Mouse (Mus musculus): ENCODE measurements around the gene D1Pas1. TPM values are rescaled to one million over a fixed set of nuclear protein-coding genes. Genes with fewer than 3 reads are reported as not detected.

Gene D1Pas1
- not detected in 2 replicates for total RNA-seq (2014; rRNA removed)
- 0.06 and 0.13 TPM in 2 replicates for polyA plus RNA-seq (2015; fragmentation: Nextera tagmentation; extraction: Ambion mirVana)

GRCm38 (mm10) chr1:186967201-186967812, at the start of gene D1Pas1:
D1Pas1 (plus strand) TSS chr1:186967416.
- WGBS: 87% methylated on average over 53 of the region's 53 CpGs

GRCm38 (mm10) chr1:186922489-186923370, 44.5 kb upstream of the D1Pas1 start:
- no peak for TF ChIP-seq CTCF (IDR thresholded peaks at IDR 0.05)
- DNase-seq (ENCODE audit: low spot score) (no peak), ATAC-seq (ENCODE audit: low FRiP score) (no peak)
- Histone ChIP-seq H3K9me3 (ENCODE audit: low read length) (no peaks in the 10 kb centered on the region), H3K27ac (ENCODE audit: low read depth, low read length) (no peak overlapping the region), H3K4me2 (ENCODE audit: low read depth, low read length, poor library complexity, severe bottlenecking) (no peak overlapping the region), H3K4me3 (ENCODE audit: low read depth, low read length) (no peak overlapping the region), H3K36me3 (ENCODE audit: insufficient read depth, low read length) (no peaks in the 10 kb centered on the region), H3K27me3 (ENCODE audit: insufficient read depth, low read length) (0 out of 2 replicates have a peak, but pooled peaks cover 7% of the 10 kb centered on the region), H3K4me1 (ENCODE audit: insufficient read depth, low read length) (peaks cover 2% of the 10 kb centered on the region; the same call in 1 of the 2 replicates), H3K9ac (replicated peaks; ENCODE audit: low read length, poor library complexity, severe bottlenecking) (no peak overlapping the region)
- 18% methylated on average over 17 of the region's 17 CpGs for WGBS

More at GRCm38 (mm10) chr1:186967201-186967812, at the start of gene D1Pas1:
- Histone ChIP-seq H3K36me3 (ENCODE audit: insufficient read depth, low read length) (no peaks in the 10 kb centered on the region), H3K27me3 (ENCODE audit: insufficient read depth, low read length) (no peaks in the 10 kb centered on the region), H3K4me2 (ENCODE audit: low read depth, low read length, poor library complexity, severe bottlenecking) (no peak within 1 kb of the TSS), H3K9ac (replicated peaks; ENCODE audit: low read length, poor library complexity, severe bottlenecking) (no peak within 1 kb of the TSS), H3K27ac (ENCODE audit: low read depth, low read length) (no peak within 1 kb of the TSS), H3K9me3 (ENCODE audit: low read length) (peaks cover 7% of the 10 kb centered on the region; the same call in 1 of the 2 replicates), H3K4me3 (ENCODE audit: low read depth, low read length) (no peak within 1 kb of the TSS), H3K4me1 (ENCODE audit: insufficient read depth, low read length) (no peaks in the 10 kb centered on the region)
- DNase-seq (ENCODE audit: low spot score) (no peak), ATAC-seq (ENCODE audit: low FRiP score) (no peak)
- TF ChIP-seq CTCF (IDR thresholded peaks at IDR 0.05): no peak

- H3K27ac ChIP-seq (ENCODE audit: low read depth, low read length): no peak overlapping the region
- ATAC-seq (ENCODE audit: low FRiP score) (no peak), DNase-seq (ENCODE audit: low spot score) (peak; percentile 30)
- H3K4me1 ChIP-seq (ENCODE audit: insufficient read depth, low read length): peaks cover 2% of the 10 kb centered on the region; the same call in 1 of the 2 replicates
- WGBS: 46% methylated on average over 12 of the region's 12 CpGs
- 0 out of 2 replicates have a peak, but pooled peaks cover 7% of the 10 kb centered on the region for H3K27me3 ChIP-seq (ENCODE audit: insufficient read depth, low read length)
- H3K9ac ChIP-seq (replicated peaks; ENCODE audit: low read length, poor library complexity, severe bottlenecking): no peak overlapping the region
- no peaks in the 10 kb centered on the region for H3K36me3 ChIP-seq (ENCODE audit: insufficient read depth, low read length)
- no peak for TF ChIP-seq CTCF (IDR thresholded peaks at IDR 0.05)
- no peak overlapping the region for H3K4me2 ChIP-seq (ENCODE audit: low read depth, low read length, poor library complexity, severe bottlenecking)
- H3K4me3 ChIP-seq (ENCODE audit: low read depth, low read length): no peak overlapping the region
- H3K9me3 ChIP-seq (ENCODE audit: low read length): no peaks in the 10 kb centered on the region
These were observed 43.2 kb upstream of the D1Pas1 start for GRCm38 (mm10) chr1:186924027-186924426.

- ATAC-seq (ENCODE audit: low FRiP score) (no peak), DNase-seq (ENCODE audit: low spot score) (peak; percentile 18)
- Histone ChIP-seq H3K4me2 (ENCODE audit: low read depth, low read length, poor library complexity, severe bottlenecking) (no peak overlapping the region), H3K27me3 (ENCODE audit: insufficient read depth, low read length) (0 out of 2 replicates have a peak, but pooled peaks cover 7% of the 10 kb centered on the region), H3K27ac (ENCODE audit: low read depth, low read length) (no peak overlapping the region), H3K36me3 (ENCODE audit: insufficient read depth, low read length) (no peaks in the 10 kb centered on the region), H3K4me1 (ENCODE audit: insufficient read depth, low read length) (peaks cover 2% of the 10 kb centered on the region; the same call in 1 of the 2 replicates), H3K4me3 (ENCODE audit: low read depth, low read length) (no peak overlapping the region), H3K9me3 (ENCODE audit: low read length) (no peaks in the 10 kb centered on the region), H3K9ac (replicated peaks; ENCODE audit: low read length, poor library complexity, severe bottlenecking) (no peak overlapping the region)
- no peak for TF ChIP-seq CTCF (IDR thresholded peaks at IDR 0.05)
- 47% methylated on average over 9 of the region's 9 CpGs for WGBS
These were observed 41.8 kb upstream of the D1Pas1 start for GRCm38 (mm10) chr1:186925411-186925810.

- no peak for TF ChIP-seq CTCF (IDR thresholded peaks at IDR 0.05)
- ATAC-seq (ENCODE audit: low FRiP score): no peak
- Histone ChIP-seq H3K4me3 (ENCODE audit: low read depth, low read length) (no peak overlapping the region), H3K4me2 (ENCODE audit: low read depth, low read length, poor library complexity, severe bottlenecking) (no peak overlapping the region), H3K36me3 (ENCODE audit: insufficient read depth, low read length) (no peaks in the 10 kb centered on the region), H3K27ac (ENCODE audit: low read depth, low read length) (no peak overlapping the region), H3K4me1 (ENCODE audit: insufficient read depth, low read length) (peaks cover 2% of the 10 kb centered on the region; the same call in 1 of the 2 replicates), H3K27me3 (ENCODE audit: insufficient read depth, low read length) (no peaks in the 10 kb centered on the region), H3K9me3 (ENCODE audit: low read length) (no peaks in the 10 kb centered on the region), H3K9ac (replicated peaks; ENCODE audit: low read length, poor library complexity, severe bottlenecking) (no peak overlapping the region)
- WGBS: 19% methylated on average over 8 of the region's 8 CpGs
- DNase-seq (ENCODE audit: low spot score): peak; percentile 2
These were observed 40.8 kb upstream of the D1Pas1 start for GRCm38 (mm10) chr1:186926316-186926949.

Measured in midbrain, postnatal 0 days (tissue).